Mouse (Mus musculus) G1E-ER4 (cell line): Measurements from ENCODE around the gene Gtf2ird1. TPM values are rescaled to one million over a fixed set of nuclear protein-coding genes. Genes with fewer than 3 reads are reported as not detected.

ENCODE experiments used
- GATA1 ChIP-seq: IDR thresholded peaks from one replicate; pipeline ENCODE4 v1.8.0; 2012; ENCODE audit warnings: low read length, inconsistent platforms
- polyA plus RNA-seq: library from polyadenylated mRNA; stranded (reverse); fragments of >175 nt; gene quantifications from 2 replicates; pipeline ENCODE4 v1.2.3, GENCODE M21; 2012

Gtf2ird1 gene
- polyA plus RNA-seq, result 0.95 and 1.6 TPM in 2 replicates

GRCm38 (mm10) chr5:134456503-134456962, at the start of gene Gtf2ird1:
Gene Gtf2ird1 (minus strand): TSS chr5:134456716.
- TF ChIP-seq GATA1, result no peak

GRCm38 (mm10) chr5:134505810-134506292, 49.3 kb upstream of the Gtf2ird1 start:
- no peak for TF ChIP-seq GATA1

GRCm38 (mm10) chr5:134502591-134502990, 46.1 kb upstream of the Gtf2ird1 start:
- TF ChIP-seq GATA1, result no peak

GRCm38 (mm10) chr5:134501453-134501852, 44.9 kb upstream of the Gtf2ird1 start:
- no peak for TF ChIP-seq GATA1

GRCm38 (mm10) chr5:134500681-134501080, 44.2 kb upstream of the Gtf2ird1 start:
- TF ChIP-seq GATA1, result no peak

- TF ChIP-seq GATA1, result no peak
These were observed 43.5 kb upstream of the Gtf2ird1 start for GRCm38 (mm10) chr5:134500062-134500461.

GRCm38 (mm10) chr5:134497026-134497425, 40.5 kb upstream of the Gtf2ird1 start:
- no peak for TF ChIP-seq GATA1

GRCm38 (mm10) chr5:134495796-134496195, 39.3 kb upstream of the Gtf2ird1 start:
- TF ChIP-seq GATA1, result no peak

GRCm38 (mm10) chr5:134494142-134494541, 37.6 kb upstream of the Gtf2ird1 start:
- TF ChIP-seq GATA1, result no peak

- no peak for TF ChIP-seq GATA1
These were observed 36.4 kb upstream of the Gtf2ird1 start for GRCm38 (mm10) chr5:134492956-134493355.

GRCm38 (mm10) chr5:134491712-134492417, 35.3 kb upstream of the Gtf2ird1 start:
- TF ChIP-seq GATA1, result no peak

- TF ChIP-seq GATA1, result no peak
These were observed 34.7 kb upstream of the Gtf2ird1 start for GRCm38 (mm10) chr5:134491206-134491605.

- no peak for TF ChIP-seq GATA1
These were observed 33.9 kb upstream of the Gtf2ird1 start for GRCm38 (mm10) chr5:134490465-134490864.

GRCm38 (mm10) chr5:134489583-134489982, 33.1 kb upstream of the Gtf2ird1 start:
- no peak for TF ChIP-seq GATA1

- no peak for TF ChIP-seq GATA1
These were observed 32.1 kb upstream of the Gtf2ird1 start for GRCm38 (mm10) chr5:134488596-134488995.

- TF ChIP-seq GATA1, result no peak
These were observed 31.5 kb upstream of the Gtf2ird1 start for GRCm38 (mm10) chr5:134488042-134488441.
